Comparison of ENCODE assay signal across 25 mouse cellular contexts in genomic region chr17:49761838-49762237, GRCm38 (mm10).
DNase-seq lines count a peak whose midpoint lies in the region; ATAC-seq and TF ChIP-seq lines count a peak whose summit lies in the region.
"Had no signal": no experiment of that assay in that cellular context is flagged by ENCODE, and none has a peak within 500 bp of the region (broad histone marks: within the 10 kb centered on the region; RNA-seq: fewer than 3 reads in every experiment).

No protein-coding gene starts in this region.

- H3K4me3 ChIP-seq in embryonic facial prominence, embryonic 13.5 days, result no peak overlapping the region
- H3K4me3 ChIP-seq in embryonic facial prominence, embryonic 10.5 days, result no peak overlapping the region
- no peak overlapping the region for H3K4me3 ChIP-seq in kidney, embryonic 16.5 days (ENCODE audit: low read length)
- no peak overlapping the region for H3K4me3 ChIP-seq in lung, embryonic 15.5 days
- no peak overlapping the region for H3K4me3 ChIP-seq in lung, adult 2 months (replicated peaks; ENCODE audit: extremely low read depth, low read depth, low read length)
- H3K4me3 ChIP-seq in layer of hippocampus, adult 2 months, result no peak overlapping the region
- H3K4me3 ChIP-seq: embryonic facial prominence, embryonic 15.5 days; forebrain, embryonic 15.5 days; heart, adult 2 months; heart, embryonic 10.5 days; heart, embryonic 13.5 days had no signal

- H3K36me3 ChIP-seq in embryonic facial prominence, embryonic 13.5 days, result no peaks in the 10 kb centered on the region
- H3K36me3 ChIP-seq in embryonic facial prominence, embryonic 10.5 days (replicated peaks), result no peaks in the 10 kb centered on the region
- no peaks in the 10 kb centered on the region for H3K36me3 ChIP-seq in kidney, embryonic 16.5 days (ENCODE audit: insufficient read depth, low read length)
- no peaks in the 10 kb centered on the region for H3K36me3 ChIP-seq in lung, embryonic 15.5 days
- H3K36me3 ChIP-seq: embryonic facial prominence, embryonic 15.5 days; forebrain, embryonic 15.5 days; heart, embryonic 10.5 days; heart, embryonic 13.5 days had no signal

- DNase-seq in embryonic facial prominence, embryonic 10.5 days (ENCODE audit: low spot score), result no peak
- DNase-seq in kidney, postnatal 36 days, result no peak
- DNase-seq in lung, adult 2 months, result no peak
- DNase-seq in layer of hippocampus, adult 2 months (ENCODE audit: low spot score in 2 of 2), result no peak
- DNase-seq: adrenal gland, adult 8-10 months; adrenal gland, postnatal 25 days; cerebellum, adult 11-12 months; cerebellum, adult 8-10 months; cerebellum, postnatal 10 days; cerebellum, postnatal 36 days; embryo, embryonic 11 days; gastrocnemius, postnatal 10 days; gastrocnemius, postnatal 36 days; heart, adult 2 months; heart, postnatal 14 days; heart, postnatal 4 days had no signal

- H3K4me2 ChIP-seq in embryonic facial prominence, embryonic 13.5 days, result no peak overlapping the region
- peak overlapping the region; percentile 20 for H3K4me2 ChIP-seq in kidney, embryonic 16.5 days (replicated peaks; ENCODE audit: low read depth, low read length)
- H3K4me2 ChIP-seq in lung, embryonic 15.5 days, result no peak overlapping the region
- H3K4me2 ChIP-seq: embryonic facial prominence, embryonic 15.5 days; forebrain, embryonic 15.5 days; heart, embryonic 13.5 days; hindbrain, embryonic 14.5 days had no signal

- no peak overlapping the region for H3K9ac ChIP-seq in embryonic facial prominence, embryonic 13.5 days
- no peak overlapping the region for H3K9ac ChIP-seq in kidney, embryonic 16.5 days (replicated peaks; ENCODE audit: low read length)
- no peak overlapping the region for H3K9ac ChIP-seq in lung, embryonic 15.5 days
- H3K9ac ChIP-seq: embryonic facial prominence, embryonic 15.5 days; forebrain, embryonic 15.5 days; heart, embryonic 13.5 days; hindbrain, embryonic 14.5 days had no signal

- TF ChIP-seq POLR2A in lung, adult 2 months (IDR thresholded peaks at IDR 0.05; ENCODE audit: borderline replicate concordance, extremely low read depth, low read depth, low read length), result no peak

- no peaks in the 10 kb centered on the region for H3K27me3 ChIP-seq in embryonic facial prominence, embryonic 13.5 days
- H3K27me3 ChIP-seq in embryonic facial prominence, embryonic 10.5 days (replicated peaks; ENCODE audit: low read depth, poor library complexity, severe bottlenecking), result no peaks in the 10 kb centered on the region
- no peaks in the 10 kb centered on the region for H3K27me3 ChIP-seq in kidney, embryonic 16.5 days (ENCODE audit: insufficient read depth, low read length)
- no peaks in the 10 kb centered on the region for H3K27me3 ChIP-seq in lung, embryonic 15.5 days
- H3K27me3 ChIP-seq: embryonic facial prominence, embryonic 15.5 days; forebrain, embryonic 15.5 days; heart, embryonic 13.5 days had no signal

- TF ChIP-seq CTCF in lung, adult 2 months (IDR thresholded peaks at IDR 0.05; ENCODE audit: insufficient read depth, low read length), result no peak
- TF ChIP-seq CTCF in layer of hippocampus, adult 2 months (conservative IDR thresholded peaks at IDR 0.05), result no peak

- ATAC-seq in embryonic facial prominence, embryonic 13.5 days (ENCODE audit: insufficient number of reproducible peaks, insufficient read depth, low FRiP score, low TSS enrichment, low read depth), result no peak
- no peak for ATAC-seq in kidney, embryonic 16.5 days (ENCODE audit: low FRiP score, low TSS enrichment)
- ATAC-seq in lung, embryonic 15.5 days (ENCODE audit: borderline replicate concordance, extremely low read depth, low FRiP score, low TSS enrichment), result no peak
- ATAC-seq: activated CD4-positive, CD25-positive, alpha-beta regulatory T cell, adult 4 months; forebrain, embryonic 15.5 days had no signal

- peaks cover 12% of the 10 kb centered on the region; the same call in 1 of the 2 replicates for H3K4me1 ChIP-seq in embryonic facial prominence, embryonic 13.5 days
- H3K4me1 ChIP-seq in embryonic facial prominence, embryonic 10.5 days, result no peaks in the 10 kb centered on the region
- 0 out of 2 replicates have a peak, but pooled peaks cover 4% of the 10 kb centered on the region for H3K4me1 ChIP-seq in kidney, embryonic 16.5 days (ENCODE audit: insufficient read depth, low read length)
- peaks cover 26% of the 10 kb centered on the region; the same call in 1 of the 2 replicates for H3K4me1 ChIP-seq in lung, embryonic 15.5 days
- H3K4me1 ChIP-seq in lung, adult 2 months (ENCODE audit: control insufficient read depth, insufficient read depth, low read length), result no peaks in the 10 kb centered on the region
- H3K4me1 ChIP-seq: embryonic facial prominence, embryonic 15.5 days; heart, embryonic 10.5 days had no signal

- H3K9me3 ChIP-seq in embryonic facial prominence, embryonic 13.5 days, result no peaks in the 10 kb centered on the region
- no peaks in the 10 kb centered on the region for H3K9me3 ChIP-seq in embryonic facial prominence, embryonic 10.5 days
- H3K9me3 ChIP-seq in kidney, embryonic 16.5 days (ENCODE audit: low read length), result peaks cover 4% of the 10 kb centered on the region; the same call in 1 of the 2 replicates
- H3K9me3 ChIP-seq in lung, embryonic 15.5 days, result no peaks in the 10 kb centered on the region
- H3K9me3 ChIP-seq: embryonic facial prominence, embryonic 15.5 days; forebrain, embryonic 15.5 days; heart, embryonic 10.5 days; heart, embryonic 13.5 days had no signal

- H3K27ac ChIP-seq in embryonic facial prominence, embryonic 13.5 days, result peak overlapping the region; percentile 35; the same call in 1 of the 2 replicates
- no peak overlapping the region for H3K27ac ChIP-seq in embryonic facial prominence, embryonic 10.5 days (replicated peaks)
- no peak overlapping the region for H3K27ac ChIP-seq in kidney, embryonic 16.5 days (ENCODE audit: low read length)
- H3K27ac ChIP-seq in lung, embryonic 15.5 days, result peak overlapping the region; percentile 73
- no peak overlapping the region for H3K27ac ChIP-seq in layer of hippocampus, adult 2 months
- H3K27ac ChIP-seq: embryonic facial prominence, embryonic 15.5 days; forebrain, embryonic 15.5 days; heart, adult 2 months; heart, embryonic 10.5 days; heart, embryonic 13.5 days; hindbrain, embryonic 14.5 days had no signal

- WGBS in embryonic facial prominence, embryonic 13.5 days, result 79% methylated on average over 8 of the region's 8 CpGs
- WGBS in embryonic facial prominence, embryonic 10.5 days, result 86% methylated on average over 8 of the region's 8 CpGs
- 65% methylated on average over 8 of the region's 8 CpGs for WGBS in kidney, embryonic 16.5 days
- WGBS in lung, embryonic 15.5 days, result 60% methylated on average over 8 of the region's 8 CpGs
- 69% methylated on average over 8 of the region's 8 CpGs for WGBS in lung, adult 2 months

Comparison
In these comparisons a context has a peak if more than half of its experiments do, and no peak if none do; other contexts are left out.
1. H3K27ac ChIP-seq: peak in embryonic facial prominence, embryonic 13.5 days (single experiment) and lung, embryonic 15.5 days (single experiment); none in embryonic facial prominence, embryonic 10.5 days (single experiment), kidney, embryonic 16.5 days (single experiment) and layer of hippocampus, adult 2 months (single experiment).